Comparison of ENCODE assay signal across 26 mouse cellular contexts in genomic region chr14:51085086-51085485, GRCm38 (mm10). TPM values are rescaled to one million over a fixed set of nuclear protein-coding genes. Genes with fewer than 3 reads are reported as not detected.
"Had no signal": no experiment of that assay in that cellular context is flagged by ENCODE, and none has a peak within 500 bp of the region (broad histone marks: within the 10 kb centered on the region; RNA-seq: fewer than 3 reads in every experiment).

No protein-coding gene starts in this region.

- H3K9ac ChIP-seq: intestine, embryonic 15.5 days; kidney, embryonic 15.5 days; limb, embryonic 12.5 days; limb, embryonic 15.5 days; lung, embryonic 15.5 days; midbrain, embryonic 12.5 days; midbrain, embryonic 15.5 days; neural tube, embryonic 13.5 days had no signal

- H3K4me3 ChIP-seq: intestine, embryonic 15.5 days; kidney, embryonic 15.5 days; limb, embryonic 12.5 days; limb, embryonic 15.5 days; lung, embryonic 15.5 days; midbrain, embryonic 12.5 days; midbrain, embryonic 15.5 days; neural tube, embryonic 13.5 days had no signal

- H3K4me2 ChIP-seq: intestine, embryonic 15.5 days; limb, embryonic 12.5 days; limb, embryonic 15.5 days; midbrain, embryonic 12.5 days; midbrain, embryonic 15.5 days; neural tube, embryonic 13.5 days had no signal

- H3K36me3 ChIP-seq: intestine, embryonic 15.5 days; kidney, embryonic 15.5 days; limb, embryonic 12.5 days; limb, embryonic 15.5 days; lung, embryonic 15.5 days; midbrain, embryonic 12.5 days; midbrain, embryonic 15.5 days; neural tube, embryonic 13.5 days had no signal

- H3K27me3 ChIP-seq: intestine, embryonic 15.5 days had no signal

- H3K27ac ChIP-seq: intestine, embryonic 15.5 days; kidney, embryonic 15.5 days; limb, embryonic 12.5 days; limb, embryonic 15.5 days; lung, embryonic 15.5 days; midbrain, embryonic 12.5 days; midbrain, embryonic 15.5 days; neural tube, embryonic 13.5 days had no signal

- H3K9me3 ChIP-seq: intestine, embryonic 15.5 days; kidney, embryonic 15.5 days; limb, embryonic 12.5 days; limb, embryonic 15.5 days; lung, embryonic 15.5 days; midbrain, embryonic 12.5 days; midbrain, embryonic 15.5 days; neural tube, embryonic 13.5 days had no signal

- ATAC-seq: intestine, embryonic 15.5 days; midbrain, embryonic 15.5 days had no signal

- DNase-seq: kidney, adult 11 months; kidney, adult 8-10 months; kidney, postnatal 10 days; kidney, postnatal 36 days; left cerebral cortex, postnatal 4 days; lung, adult 18-20 months; lung, postnatal 10 days; lung, postnatal 36 days; thymus, adult 18-20 months; thymus, postnatal 14 days had no signal

RNA-seq across cellular contexts. Expression of gene Olfr750, which starts 10.9 kb away (rescaled TPM):
- total RNA-seq: layer of hippocampus, adult 8-10 months; layer of hippocampus, postnatal 14 days; left cerebral cortex, adult 8-10 months; left cerebral cortex, postnatal 14 days; left cerebral cortex, postnatal 4 days had no signal
- polyA plus RNA-seq: intestine, embryonic 15.5 days; kidney, embryonic 15.5 days; limb, embryonic 12.5 days; limb, embryonic 15.5 days; lung, embryonic 15.5 days; neural tube, embryonic 13.5 days; small intestine, adult 2 months; spleen, adult 2 months; stomach, embryonic 16.5 days had no signal

RNA-seq across cellular contexts. Expression of gene Rnase12, which starts 27.6 kb away (rescaled TPM):
- total RNA-seq: layer of hippocampus, adult 8-10 months; layer of hippocampus, postnatal 14 days; left cerebral cortex, adult 8-10 months; left cerebral cortex, postnatal 14 days; left cerebral cortex, postnatal 4 days had no signal
- polyA plus RNA-seq: limb, embryonic 12.5 days; limb, embryonic 15.5 days; lung, embryonic 15.5 days; midbrain, embryonic 12.5 days; midbrain, embryonic 15.5 days; neural tube, embryonic 13.5 days; small intestine, adult 2 months; testis, adult 2 months had no signal

RNA-seq across cellular contexts. Expression of gene Eddm3b, which starts 29.1 kb away (rescaled TPM):
- total RNA-seq: layer of hippocampus, adult 8-10 months; layer of hippocampus, postnatal 14 days; left cerebral cortex, adult 8-10 months; left cerebral cortex, postnatal 14 days; left cerebral cortex, postnatal 4 days had no signal
- polyA plus RNA-seq: intestine, embryonic 15.5 days; limb, embryonic 12.5 days; limb, embryonic 15.5 days; lung, embryonic 15.5 days; midbrain, embryonic 12.5 days; midbrain, embryonic 15.5 days; neural tube, embryonic 13.5 days; small intestine, adult 2 months; spleen, adult 2 months; stomach, embryonic 16.5 days; testis, adult 2 months had no signal
